Mouse (Mus musculus) testis, adult 2 months (tissue): ENCODE data around the gene Akp3.
A peak's percentile ranks its signal among the peaks of the same experiment; 100 is the strongest.

Source experiments
- CTCF ChIP-seq: fragments of 200-500 bp; IDR thresholded peaks from 2 replicates; pipeline ENCODE4 v1.5.1; 2012; ENCODE audit warnings: low read depth, mild to moderate bottlenecking, inconsistent platforms, low read length, moderate library complexity; ENCODE audit not compliant: control insufficient read depth, insufficient read depth, insufficient replicate concordance
- POLR2A ChIP-seq: fragments of 200-500 bp; IDR thresholded peaks from 2 replicates; pipeline ENCODE4 v1.6.1; 2012; ENCODE audit warnings: low read depth, mild to moderate bottlenecking, inconsistent platforms, low read length, moderate library complexity; ENCODE audit not compliant: control insufficient read depth

GRCm38 (mm10) chr1:87086964-87087363, 37.8 kb upstream of the Akp3 start:
- TF ChIP-seq CTCF = peak; percentile 34; the same call in 1 of the 2 replicates
- TF ChIP-seq POLR2A = no peak
